Mouse (Mus musculus) left cerebral cortex, adult 9 months (tissue): Measurements from ENCODE around the gene Tmf1.

Source experiments
- DNase-seq, 2 experiments: peaks; one replicate each; pipeline ENCODE4 v3.0.0; 2022; ENCODE audit warnings: low spot score in 2 of 2

The Tmf1 gene

DNA sequence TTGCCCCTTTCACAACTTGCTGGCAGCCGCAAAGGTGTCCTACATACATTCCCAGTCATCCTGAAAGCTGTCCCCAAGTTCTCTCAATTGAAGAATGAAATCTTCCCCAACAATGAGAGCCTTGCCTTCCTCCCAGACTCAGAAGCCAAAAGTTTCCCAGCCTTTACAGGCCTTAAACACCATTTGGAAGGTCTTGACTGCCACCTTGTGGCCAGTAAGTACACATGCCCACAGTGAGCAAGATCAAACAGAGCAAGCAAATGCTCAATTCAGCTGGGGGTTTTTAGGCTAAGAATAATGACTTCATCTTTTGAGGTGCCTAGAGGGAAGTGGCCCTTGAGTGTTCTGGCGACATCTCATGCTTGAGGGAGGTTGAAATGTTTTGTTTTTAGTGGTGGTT lies 72.1 kb downstream of the Tmf1 start:
- DNase-seq = peak in 1 of 2 experiments; percentile 51

DNA sequence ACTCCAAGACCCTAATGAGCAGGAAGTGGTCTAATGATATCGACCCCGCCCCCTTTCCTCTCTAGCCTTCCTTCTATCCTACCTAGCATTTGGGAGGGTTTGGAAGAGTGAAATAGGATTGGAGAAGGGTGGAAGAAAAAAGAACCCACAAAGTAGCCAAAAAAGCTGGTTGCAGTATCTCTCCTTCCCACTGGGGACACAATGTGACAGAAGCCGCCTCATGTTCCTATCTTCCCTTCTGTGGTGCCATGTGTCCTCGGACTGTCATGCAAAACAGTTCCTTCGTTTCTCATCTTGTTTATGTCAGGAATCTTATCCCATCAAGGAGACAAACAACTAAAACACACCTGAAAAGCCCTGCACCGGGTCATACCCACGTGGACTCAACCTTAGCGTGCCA lies 72.8 kb downstream of the Tmf1 start:
- DNase-seq = no peak

DNA sequence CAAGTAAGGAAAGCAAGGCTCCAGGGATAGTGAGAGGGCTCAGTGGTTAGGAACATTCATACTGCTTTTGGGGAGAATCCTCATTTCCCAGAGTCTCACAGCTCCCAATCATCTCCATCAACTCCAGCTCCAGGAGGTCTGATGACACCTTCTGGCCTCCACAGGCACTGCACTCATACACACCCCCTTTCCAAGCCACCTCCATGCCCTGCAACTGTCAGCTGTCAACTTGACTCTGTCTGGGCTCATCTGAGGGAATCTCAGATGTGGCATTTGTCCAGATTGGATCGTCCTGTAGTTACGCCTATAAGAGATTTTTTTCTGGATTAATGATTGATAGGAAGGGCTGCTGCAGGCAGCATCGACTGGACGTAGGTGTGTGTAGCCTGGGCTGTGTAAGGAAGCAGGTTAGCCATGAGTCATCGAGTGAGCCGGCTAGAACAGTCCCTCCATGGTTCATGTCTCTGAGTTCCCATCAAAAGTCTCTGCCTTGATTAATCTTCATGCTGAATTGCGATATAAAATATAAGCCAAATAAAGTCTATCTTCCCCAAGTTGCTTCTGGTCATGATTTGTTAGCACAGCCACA lies 74.6 kb downstream of the Tmf1 start:
- DNase-seq = no peak
